Mouse (Mus musculus): ENCODE measurements around the gene Acox3. TPM values are rescaled to one million over a fixed set of nuclear protein-coding genes. Genes with fewer than 3 reads are reported as not detected.

The Acox3 gene
- polyA plus RNA-seq, 1 experiment from 2014 or later: 13.9 TPM

DNA sequence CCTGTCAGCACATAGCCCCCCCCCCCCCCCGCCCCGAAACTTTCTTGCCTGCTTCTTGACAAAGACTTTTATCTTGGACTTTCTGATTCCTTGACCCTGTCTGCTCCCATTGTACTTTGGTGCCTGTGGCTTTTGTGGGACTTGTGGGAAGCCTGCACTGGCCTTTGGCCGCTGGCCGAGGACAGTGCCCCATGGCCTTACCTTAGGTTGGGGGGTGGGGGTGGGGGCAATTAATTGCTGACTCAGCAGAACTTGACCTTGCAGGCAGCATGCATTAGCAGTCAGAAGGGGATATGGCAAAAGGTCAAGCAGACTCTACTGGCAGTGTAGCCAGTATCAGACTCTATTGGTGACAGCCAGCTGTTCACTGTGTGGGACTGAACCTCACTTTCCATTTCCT is 8.7 kb downstream of the Acox3 start:
- H3K4me3 ChIP-seq (ENCODE audit: low read length): no peak overlapping the region
- no peaks in the 10 kb centered on the region for H3K27me3 ChIP-seq (ENCODE audit: control insufficient read depth, insufficient read depth, low read depth, low read length)
- peaks cover 24% of the 10 kb centered on the region for H3K36me3 ChIP-seq (ENCODE audit: control insufficient read depth, insufficient read depth, low read length)
- no peak overlapping the region for H3K9ac ChIP-seq (ENCODE audit: low read length)
- no peaks in the 10 kb centered on the region for H3K9me3 ChIP-seq (ENCODE audit: control insufficient read depth, low read length)
- no peak for ATAC-seq (ENCODE audit: low read depth)
- peaks cover 7% of the 10 kb centered on the region for H3K4me1 ChIP-seq (replicated peaks; ENCODE audit: control insufficient read depth, insufficient read depth, low read length)
- WGBS: 81% methylated on average over 3 of the region's 4 CpGs
- no peak overlapping the region for H3K4me2 ChIP-seq (ENCODE audit: low read depth, low read length)
- no peak overlapping the region for H3K27ac ChIP-seq (ENCODE audit: low read length)

DNA sequence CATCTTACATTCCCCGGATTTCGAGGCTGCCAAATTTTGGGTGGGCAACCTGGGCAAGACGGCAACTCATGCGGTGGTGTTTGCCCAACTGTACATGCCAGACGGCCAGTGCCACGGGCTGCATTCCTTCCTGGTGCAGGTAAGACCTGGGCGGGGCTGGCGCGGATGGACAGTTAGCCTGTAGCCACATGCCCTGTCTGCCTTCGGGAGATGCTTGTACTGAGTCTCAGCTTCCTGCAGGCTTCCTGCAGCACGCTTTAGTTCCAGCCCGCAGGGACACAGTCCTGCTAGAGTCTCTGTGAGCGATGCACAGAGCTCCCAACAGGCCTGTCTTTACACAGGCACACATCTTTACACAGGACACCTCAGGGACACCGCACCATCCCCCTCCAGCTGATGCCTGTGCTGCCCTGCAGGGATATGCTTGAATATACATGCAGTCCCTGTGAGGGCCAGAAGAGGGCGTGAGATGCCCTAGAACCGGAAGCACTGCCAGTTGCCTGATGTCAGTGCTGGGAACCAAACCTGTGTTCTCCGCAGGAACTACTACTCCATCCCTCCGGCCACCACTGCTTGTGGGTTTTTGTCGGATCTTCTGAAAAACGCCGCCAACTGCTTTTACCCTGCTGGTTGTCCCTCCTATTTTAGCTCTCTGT is 9.4 kb downstream of the Acox3 start:
- H3K9ac ChIP-seq (ENCODE audit: low read length): no peak overlapping the region
- H3K4me1 ChIP-seq (replicated peaks; ENCODE audit: control insufficient read depth, insufficient read depth, low read length): peaks cover 13% of the 10 kb centered on the region
- H3K4me2 ChIP-seq (ENCODE audit: low read depth, low read length): no peak overlapping the region
- WGBS: 78% methylated on average over 21 of the region's 21 CpGs
- H3K27ac ChIP-seq (ENCODE audit: low read length): no peak overlapping the region
- no peak overlapping the region for H3K4me3 ChIP-seq (ENCODE audit: low read length)
- H3K9me3 ChIP-seq (ENCODE audit: control insufficient read depth, low read length): no peaks in the 10 kb centered on the region
- no peak for ATAC-seq (ENCODE audit: low read depth)
- H3K27me3 ChIP-seq (ENCODE audit: control insufficient read depth, insufficient read depth, low read depth, low read length): no peaks in the 10 kb centered on the region
- H3K36me3 ChIP-seq (ENCODE audit: control insufficient read depth, insufficient read depth, low read length): peaks cover 24% of the 10 kb centered on the region

DNA sequence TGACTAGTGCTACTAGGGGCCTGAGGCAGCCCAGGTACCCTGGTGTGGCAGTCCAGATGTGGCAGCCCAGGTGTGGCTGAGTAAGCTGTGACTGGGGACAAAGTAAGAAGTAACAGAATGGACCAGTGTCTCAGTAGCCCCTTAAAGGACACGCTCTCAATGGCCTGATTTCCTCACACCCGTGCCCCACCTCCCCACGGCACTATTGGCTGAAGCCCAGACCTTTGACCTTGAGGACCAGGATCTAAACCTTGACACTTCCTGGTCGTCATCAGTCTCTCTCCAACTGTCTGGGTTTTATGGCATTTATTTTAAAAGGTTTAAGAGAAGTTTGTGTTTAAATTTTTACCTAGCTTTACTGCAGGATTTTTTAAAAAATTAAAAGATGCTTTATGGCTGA is 10.0 kb downstream of the Acox3 start:
- Histone ChIP-seq H3K36me3 (ENCODE audit: control insufficient read depth, insufficient read depth, low read length) (peaks cover 24% of the 10 kb centered on the region), H3K9me3 (ENCODE audit: control insufficient read depth, low read length) (no peaks in the 10 kb centered on the region), H3K9ac (ENCODE audit: low read length) (no peak overlapping the region), H3K27me3 (ENCODE audit: control insufficient read depth, insufficient read depth, low read depth, low read length) (no peaks in the 10 kb centered on the region), H3K4me2 (ENCODE audit: low read depth, low read length) (no peak overlapping the region), H3K27ac (ENCODE audit: low read length) (no peak overlapping the region), H3K4me3 (ENCODE audit: low read length) (no peak overlapping the region), H3K4me1 (replicated peaks; ENCODE audit: control insufficient read depth, insufficient read depth, low read length) (peaks cover 13% of the 10 kb centered on the region)
- ATAC-seq (ENCODE audit: low read depth): no peak
- 73% methylated on average over 4 of the region's 4 CpGs for WGBS

DNA sequence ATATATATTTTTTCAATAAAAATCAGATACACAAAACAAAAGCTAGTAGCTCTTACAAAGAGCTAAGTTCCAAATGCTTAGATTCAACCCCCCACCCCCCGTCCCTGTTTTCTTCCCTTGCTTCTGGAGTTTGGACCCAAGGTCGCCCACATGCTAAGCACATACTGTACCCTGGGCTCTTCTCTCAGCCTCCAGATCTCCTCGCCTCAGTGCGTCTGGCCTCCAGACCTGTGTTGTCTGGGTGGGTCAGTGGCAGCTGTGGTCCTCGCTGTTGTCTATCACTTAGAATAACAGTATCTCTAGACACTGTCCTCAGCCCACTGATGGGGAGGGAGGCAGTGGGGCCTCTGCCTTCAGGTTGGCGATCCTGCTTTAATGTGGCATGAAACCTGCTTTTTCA is 10.4 kb downstream of the Acox3 start:
- H3K27ac ChIP-seq (ENCODE audit: low read length): no peak overlapping the region
- ATAC-seq (ENCODE audit: low read depth): no peak
- no peaks in the 10 kb centered on the region for H3K9me3 ChIP-seq (ENCODE audit: control insufficient read depth, low read length)
- H3K36me3 ChIP-seq (ENCODE audit: control insufficient read depth, insufficient read depth, low read length): peaks cover 26% of the 10 kb centered on the region
- H3K9ac ChIP-seq (ENCODE audit: low read length): no peak overlapping the region
- WGBS: 85% methylated on average over 6 of the region's 6 CpGs
- no peak overlapping the region for H3K4me2 ChIP-seq (ENCODE audit: low read depth, low read length)
- H3K4me3 ChIP-seq (ENCODE audit: low read length): no peak overlapping the region
- H3K27me3 ChIP-seq (ENCODE audit: control insufficient read depth, insufficient read depth, low read depth, low read length): no peaks in the 10 kb centered on the region
- peaks cover 13% of the 10 kb centered on the region for H3K4me1 ChIP-seq (replicated peaks; ENCODE audit: control insufficient read depth, insufficient read depth, low read length)

DNA sequence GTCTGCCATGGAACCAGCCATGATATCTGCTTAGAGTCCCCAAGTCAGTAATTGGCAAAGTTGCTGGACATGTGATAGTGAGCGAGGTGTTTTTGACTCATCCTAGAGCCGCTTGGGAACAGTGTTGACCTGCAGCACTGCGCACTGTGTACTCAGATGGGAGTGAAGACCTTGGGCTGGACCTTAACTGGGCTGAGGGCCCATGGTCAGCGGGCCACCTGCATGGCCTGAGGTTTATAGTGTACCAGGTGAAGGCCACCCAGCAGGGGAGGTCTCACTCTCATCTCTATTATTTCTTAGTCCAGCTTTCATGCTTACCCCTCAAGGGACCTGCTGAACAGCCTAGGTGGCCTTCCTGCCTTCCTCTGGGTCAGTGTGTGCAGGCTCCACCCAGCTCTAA is 11.9 kb downstream of the Acox3 start:
- no peak for ATAC-seq (ENCODE audit: low read depth)
- Histone ChIP-seq H3K9me3 (ENCODE audit: control insufficient read depth, low read length) (no peaks in the 10 kb centered on the region; the same call in 1 of the 2 replicates), H3K27ac (ENCODE audit: low read length) (no peak overlapping the region), H3K4me1 (replicated peaks; ENCODE audit: control insufficient read depth, insufficient read depth, low read length) (peaks cover 13% of the 10 kb centered on the region), H3K36me3 (ENCODE audit: control insufficient read depth, insufficient read depth, low read length) (peaks cover 24% of the 10 kb centered on the region), H3K9ac (ENCODE audit: low read length) (no peak overlapping the region), H3K4me2 (ENCODE audit: low read depth, low read length) (no peak overlapping the region), H3K4me3 (ENCODE audit: low read length) (no peak overlapping the region), H3K27me3 (ENCODE audit: control insufficient read depth, insufficient read depth, low read depth, low read length) (no peaks in the 10 kb centered on the region)
- 92% methylated on average over 4 of the region's 4 CpGs for WGBS

DNA sequence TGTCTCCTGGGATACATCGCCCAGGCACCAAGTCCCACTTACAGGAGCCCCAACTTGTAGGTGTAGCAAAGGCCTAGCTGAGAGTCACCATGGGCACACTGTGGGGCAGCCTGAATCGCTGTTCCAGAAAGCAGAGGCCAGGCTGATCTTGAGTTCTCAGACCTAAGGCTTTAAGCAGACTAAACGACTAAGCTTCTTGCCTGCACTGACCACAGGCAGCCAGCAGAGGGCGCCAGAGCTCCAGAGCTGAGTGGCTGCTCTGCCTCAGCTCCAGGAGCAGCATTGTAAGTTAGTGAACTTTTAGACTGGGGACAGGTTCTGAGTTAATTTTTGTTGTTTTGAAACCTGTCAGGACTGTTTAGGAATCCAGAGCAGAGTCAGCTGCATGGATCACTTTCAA is 12.9 kb downstream of the Acox3 start:
- Histone ChIP-seq H3K9me3 (ENCODE audit: control insufficient read depth, low read length) (no peaks in the 10 kb centered on the region; the same call in 1 of the 2 replicates), H3K27ac (ENCODE audit: low read length) (0 out of 2 replicates have a peak overlapping the region, but pooled peaks have one; percentile 17), H3K4me1 (replicated peaks; ENCODE audit: control insufficient read depth, insufficient read depth, low read length) (peaks cover 13% of the 10 kb centered on the region), H3K9ac (ENCODE audit: low read length) (peak overlapping the region; percentile 40; the same call in 1 of the 2 replicates), H3K36me3 (ENCODE audit: control insufficient read depth, insufficient read depth, low read length) (peaks cover 19% of the 10 kb centered on the region), H3K4me2 (ENCODE audit: low read depth, low read length) (no peak overlapping the region), H3K27me3 (ENCODE audit: control insufficient read depth, insufficient read depth, low read depth, low read length) (no peaks in the 10 kb centered on the region), H3K4me3 (ENCODE audit: low read length) (no peak overlapping the region)
- WGBS: 17% methylated on average over 4 of the region's 4 CpGs
- peak; percentile 54 for ATAC-seq (ENCODE audit: low read depth)

DNA sequence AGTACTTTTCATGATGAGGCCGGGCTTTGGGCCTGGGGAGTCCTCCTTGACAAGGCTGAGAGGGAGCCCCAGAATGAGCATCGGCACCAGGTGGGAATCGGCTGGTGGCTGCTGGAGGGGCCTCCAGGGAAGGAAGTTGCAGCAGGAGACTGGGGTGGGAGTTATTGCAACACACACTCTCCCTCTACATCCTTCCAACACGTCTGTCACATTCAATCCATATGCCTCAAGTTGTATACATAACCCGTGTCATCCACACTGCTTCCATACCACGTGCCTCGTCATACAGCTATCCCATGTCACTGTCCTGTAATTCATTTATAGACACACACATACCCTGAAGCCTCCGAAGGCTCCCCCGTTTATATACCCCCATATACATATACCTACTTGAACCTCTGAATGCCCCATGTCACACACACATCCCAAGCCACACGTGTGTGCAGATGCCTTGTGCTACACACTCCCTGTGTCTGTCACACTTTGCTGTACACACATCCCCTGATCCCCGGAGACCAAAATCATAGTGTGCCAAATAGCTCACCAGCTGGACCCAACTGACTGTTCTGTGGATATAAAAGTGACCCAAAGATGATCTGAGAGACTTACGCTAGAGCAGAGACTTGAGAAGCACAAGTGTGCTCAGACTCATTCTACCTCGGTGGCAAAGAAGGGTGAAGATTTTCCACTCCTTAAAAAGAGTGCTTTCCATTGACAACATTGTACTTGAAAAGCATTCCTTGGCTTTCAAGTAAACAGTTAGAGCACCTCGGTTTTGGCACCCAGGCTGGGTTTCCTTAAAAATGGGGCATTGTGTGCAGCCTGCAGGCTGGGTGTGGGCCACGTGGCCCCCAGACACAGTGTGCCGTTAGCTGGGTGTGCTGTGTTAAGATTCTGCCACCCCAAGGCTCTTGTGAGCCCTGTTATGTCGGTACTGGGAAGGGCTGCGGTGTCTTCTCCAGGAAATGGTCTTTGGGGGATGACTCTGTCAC is 13.6 kb downstream of the Acox3 start:
- Histone ChIP-seq H3K4me1 (replicated peaks; ENCODE audit: control insufficient read depth, insufficient read depth, low read length) (peaks cover 13% of the 10 kb centered on the region), H3K36me3 (ENCODE audit: control insufficient read depth, insufficient read depth, low read length) (peaks cover 15% of the 10 kb centered on the region), H3K9ac (ENCODE audit: low read length) (peak overlapping the region; percentile 40; the same call in 1 of the 2 replicates), H3K9me3 (ENCODE audit: control insufficient read depth, low read length) (no peaks in the 10 kb centered on the region; the same call in 1 of the 2 replicates), H3K27me3 (ENCODE audit: control insufficient read depth, insufficient read depth, low read depth, low read length) (no peaks in the 10 kb centered on the region), H3K27ac (ENCODE audit: low read length) (peak overlapping the region; percentile 36; the same call in 1 of the 2 replicates), H3K4me3 (ENCODE audit: low read length) (no peak overlapping the region), H3K4me2 (ENCODE audit: low read depth, low read length) (no peak overlapping the region)
- WGBS: 46% methylated on average over 18 of the region's 18 CpGs
- peak; percentile 80 for ATAC-seq (ENCODE audit: low read depth)

DNA sequence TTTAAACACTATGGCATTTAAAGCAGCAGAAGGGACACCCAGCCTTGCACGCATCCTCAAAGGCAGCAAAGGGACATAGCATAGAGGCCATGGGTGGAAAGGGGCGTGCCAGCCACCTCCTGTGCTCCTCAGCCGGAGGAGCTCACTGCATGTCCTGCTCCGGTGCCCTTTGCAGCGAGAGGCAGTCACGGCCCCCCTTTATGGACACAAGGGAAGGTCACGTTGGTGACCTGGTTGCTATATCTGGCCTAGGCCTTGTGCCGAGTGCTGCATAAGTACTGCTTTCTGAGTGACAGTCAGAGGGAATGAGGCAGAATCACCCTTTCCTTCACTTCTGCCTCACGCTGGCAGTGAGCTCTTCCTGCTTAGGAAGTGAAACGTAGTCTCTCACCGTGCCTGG is 17.4 kb downstream of the Acox3 start:
- H3K9ac ChIP-seq (ENCODE audit: low read length): no peak overlapping the region
- WGBS: 75% methylated on average over 11 of the region's 11 CpGs
- H3K36me3 ChIP-seq (ENCODE audit: control insufficient read depth, insufficient read depth, low read length): peaks cover 16% of the 10 kb centered on the region
- H3K27me3 ChIP-seq (ENCODE audit: control insufficient read depth, insufficient read depth, low read depth, low read length): no peaks in the 10 kb centered on the region
- H3K9me3 ChIP-seq (ENCODE audit: control insufficient read depth, low read length): no peaks in the 10 kb centered on the region; the same call in 1 of the 2 replicates
- H3K4me3 ChIP-seq (ENCODE audit: low read length): no peak overlapping the region
- H3K27ac ChIP-seq (ENCODE audit: low read length): no peak overlapping the region
- peaks cover 13% of the 10 kb centered on the region for H3K4me1 ChIP-seq (replicated peaks; ENCODE audit: control insufficient read depth, insufficient read depth, low read length)
- H3K4me2 ChIP-seq (ENCODE audit: low read depth, low read length): no peak overlapping the region
- ATAC-seq (ENCODE audit: low read depth): no peak

DNA sequence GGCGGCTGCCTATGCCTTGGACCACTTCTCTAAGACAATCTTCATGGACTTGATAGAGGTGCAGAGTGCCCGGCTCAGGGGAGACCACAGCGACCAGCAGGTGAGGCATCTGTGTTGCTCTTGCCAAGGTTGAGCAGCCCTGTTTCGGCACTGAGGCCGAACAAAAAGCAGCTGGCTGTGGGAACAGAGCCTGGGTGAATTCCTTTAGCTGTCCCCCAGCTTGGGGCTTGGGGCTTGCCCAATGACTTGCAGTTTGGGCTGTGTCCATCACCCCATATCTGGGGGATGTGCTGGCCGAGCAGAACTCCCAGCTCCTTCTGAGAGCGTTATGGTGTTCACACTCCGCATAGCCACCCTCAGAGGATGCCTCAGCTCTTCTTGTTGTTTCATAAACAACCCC is 18.7 kb downstream of the Acox3 start:
- Histone ChIP-seq H3K27me3 (ENCODE audit: control insufficient read depth, insufficient read depth, low read depth, low read length) (no peaks in the 10 kb centered on the region), H3K4me2 (ENCODE audit: low read depth, low read length) (no peak overlapping the region), H3K36me3 (ENCODE audit: control insufficient read depth, insufficient read depth, low read length) (peaks cover 16% of the 10 kb centered on the region), H3K4me1 (replicated peaks; ENCODE audit: control insufficient read depth, insufficient read depth, low read length) (peaks cover 6% of the 10 kb centered on the region), H3K9ac (ENCODE audit: low read length) (no peak overlapping the region), H3K27ac (ENCODE audit: low read length) (no peak overlapping the region), H3K4me3 (ENCODE audit: low read length) (no peak overlapping the region), H3K9me3 (ENCODE audit: control insufficient read depth, low read length) (no peaks in the 10 kb centered on the region; the same call in 1 of the 2 replicates)
- WGBS: 83% methylated on average over 8 of the region's 8 CpGs
- no peak for ATAC-seq (ENCODE audit: low read depth)

Measured in lung, embryonic 16.5 days (tissue).